Mouse (Mus musculus): ENCODE results near the gene Ncor2.
A peak's percentile ranks its signal among the peaks of the same experiment; 100 is the strongest.

The Ncor2 gene

DNA sequence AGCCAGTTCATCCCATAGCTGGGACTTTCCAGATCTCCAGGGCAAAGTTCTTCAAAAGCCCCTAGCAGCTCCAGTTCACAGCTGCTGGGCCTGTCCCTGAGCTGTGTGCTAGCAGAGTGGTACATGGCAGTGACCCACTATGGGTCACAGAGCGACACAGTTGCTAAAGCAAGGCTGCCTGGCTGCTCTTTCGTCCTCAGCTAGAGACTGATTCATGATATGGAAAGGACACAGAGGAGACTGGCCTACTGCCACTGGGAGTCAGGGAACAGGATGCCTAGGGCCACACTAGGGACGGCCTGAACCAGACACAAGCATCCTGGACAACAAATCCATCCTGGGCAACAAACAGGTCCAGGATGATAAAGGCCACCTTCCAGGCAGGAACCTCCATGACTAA lies 53.8 kb downstream of the Ncor2 start:
- peak; percentile 97 for DNase-seq

- DNase-seq, result no peak
Measured at GRCm38 (mm10) chr5:125124002-125124401, 55.0 kb downstream of the Ncor2 start.

- peak; percentile 97 for DNase-seq
Measured at GRCm38 (mm10) chr5:125123206-125123605, 55.8 kb downstream of the Ncor2 start.

- DNase-seq, result no peak
Measured at GRCm38 (mm10) chr5:125122546-125122945, 56.5 kb downstream of the Ncor2 start.

GRCm38 (mm10) chr5:125122049-125122448 lies 57.0 kb downstream of the Ncor2 start:
- no peak for DNase-seq

- no peak for DNase-seq
Measured at GRCm38 (mm10) chr5:125120517-125121303, 58.3 kb downstream of the Ncor2 start.

DNA sequence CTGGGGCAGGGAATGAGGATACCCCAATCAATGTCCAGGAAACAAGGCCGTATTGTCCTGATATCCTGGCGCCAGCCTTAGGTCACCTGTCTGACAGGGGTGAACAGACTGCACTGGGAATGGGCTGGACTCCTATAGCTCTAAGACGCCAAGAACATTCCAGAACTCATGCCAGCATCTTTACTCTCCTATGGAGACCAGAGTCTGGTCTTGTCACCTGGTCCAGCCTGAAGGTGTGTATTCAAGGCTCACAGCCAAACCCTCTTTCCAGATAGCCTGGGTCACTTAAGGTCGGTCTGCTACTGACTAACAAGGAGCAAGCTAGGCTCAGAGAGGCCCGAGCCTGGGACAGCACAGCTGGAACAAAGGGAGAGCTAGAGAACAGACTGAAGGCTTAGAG lies 61.8 kb downstream of the Ncor2 start:
- no peak for DNase-seq

DNA sequence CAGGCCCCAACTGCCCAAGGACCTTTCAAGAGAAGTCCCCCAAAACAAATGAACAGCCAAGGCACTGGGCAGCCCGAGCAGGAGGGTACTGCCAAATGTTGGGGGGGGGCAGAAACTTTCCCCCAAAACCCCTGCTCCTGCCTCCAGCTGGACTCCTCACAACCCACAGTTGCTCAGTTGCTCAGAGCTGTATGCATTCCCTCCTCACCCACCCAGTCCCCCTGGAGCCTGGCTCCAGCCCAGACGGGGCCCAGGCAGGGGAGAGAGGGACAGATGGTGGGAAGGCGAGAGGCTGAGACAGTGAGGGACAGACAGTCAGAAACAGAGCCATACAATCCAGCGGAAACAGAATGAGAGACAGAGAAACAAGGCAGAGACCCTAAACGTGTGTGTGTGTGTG lies 66.0 kb downstream of the Ncor2 start:
- DNase-seq, result no peak

- no peak for DNase-seq
Measured at GRCm38 (mm10) chr5:125112588-125112987, 66.4 kb downstream of the Ncor2 start.

DNA sequence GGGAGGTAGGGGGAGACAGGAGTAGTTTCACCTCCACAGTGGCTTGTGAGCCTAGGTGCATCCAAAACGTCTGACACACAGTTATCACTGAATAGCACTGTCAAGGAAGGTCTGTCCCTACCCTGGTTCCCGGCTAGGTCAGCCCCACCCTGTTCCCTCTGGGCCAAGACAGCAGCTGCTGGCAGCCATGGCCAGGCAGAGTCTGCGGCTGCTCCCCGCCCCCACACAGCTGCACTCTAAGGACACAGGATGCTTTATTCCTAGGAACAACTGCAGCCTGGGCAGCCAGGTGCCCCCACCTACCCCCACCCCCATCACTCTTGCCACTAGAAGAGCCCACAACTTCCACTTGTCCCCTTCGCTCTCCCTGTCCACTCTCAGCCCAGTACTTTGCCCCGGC lies 67.9 kb downstream of the Ncor2 start:
- DNase-seq, result peak; percentile 98

GRCm38 (mm10) chr5:125110722-125111121 lies 68.3 kb downstream of the Ncor2 start:
- no peak for DNase-seq

DNA sequence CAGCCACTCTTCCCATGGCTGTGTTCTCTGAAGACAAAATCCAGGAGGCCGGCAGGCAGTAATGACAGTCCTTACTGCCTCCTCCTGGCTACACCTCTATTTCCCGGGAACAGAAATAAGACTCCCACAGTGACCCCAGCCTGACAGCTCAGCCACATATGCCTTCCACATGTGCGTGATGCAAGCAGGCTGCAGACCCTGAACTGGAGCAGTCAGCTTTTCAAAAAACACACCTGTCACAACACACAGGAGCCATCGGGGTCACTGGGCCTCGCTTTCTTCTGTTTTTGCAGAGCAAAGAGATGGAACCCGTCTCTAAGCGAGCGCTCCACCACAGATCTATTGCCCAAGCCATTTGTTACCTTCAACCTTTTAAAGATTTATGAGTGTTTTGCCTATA lies 68.8 kb downstream of the Ncor2 start:
- DNase-seq, result no peak

DNA sequence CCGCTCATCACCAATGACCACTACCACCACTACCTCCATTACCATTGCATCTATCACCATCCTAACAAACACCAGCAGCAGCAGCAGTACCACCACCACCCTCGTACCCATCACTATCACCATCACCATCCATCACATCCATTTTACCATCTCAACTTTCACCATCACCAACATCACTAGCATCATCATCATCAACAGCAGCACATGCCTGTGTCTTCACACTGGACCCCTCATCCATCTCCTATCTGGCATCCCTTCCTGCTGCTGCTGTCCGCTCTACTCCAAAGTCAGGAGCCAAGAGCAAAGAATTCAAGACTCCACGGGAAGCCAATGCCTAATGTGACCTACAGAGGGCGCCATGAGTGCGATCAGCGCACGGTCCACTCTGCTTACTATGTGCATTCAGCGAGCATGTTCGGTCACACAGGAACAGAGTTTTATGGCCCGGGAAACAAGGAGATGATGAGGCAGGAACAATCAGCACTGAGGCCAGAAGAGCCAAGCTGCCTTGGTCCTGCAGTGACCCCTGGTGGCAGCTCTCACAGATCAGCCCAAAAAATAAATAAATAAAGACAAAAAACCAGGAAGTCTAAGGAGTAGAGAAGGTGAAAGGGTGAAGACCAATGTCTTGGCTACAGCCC lies 71.9 kb downstream of the Ncor2 start:
- DNase-seq, result peak; percentile 95

- DNase-seq, result peak; percentile 98
Measured at GRCm38 (mm10) chr5:125106191-125106590, 72.8 kb downstream of the Ncor2 start.

DNA sequence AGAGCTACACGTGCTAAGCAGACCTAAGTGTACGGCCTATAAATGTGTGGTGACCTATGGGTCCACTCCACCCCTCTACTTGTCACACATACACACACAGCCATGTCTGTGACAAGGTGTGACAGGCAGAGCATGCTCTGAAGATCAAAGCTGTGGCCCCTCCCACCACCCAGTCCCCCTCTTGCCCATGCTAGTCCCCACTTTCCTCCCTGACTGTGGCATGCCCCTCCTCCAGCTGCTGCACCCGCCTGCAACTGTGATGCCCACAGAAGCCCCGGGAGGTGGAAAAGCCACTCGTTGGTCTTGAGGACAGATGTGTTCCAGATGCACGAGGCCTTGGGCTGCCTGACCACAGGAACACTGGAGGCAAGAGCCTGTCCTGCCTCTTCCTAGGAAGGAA lies 74.2 kb downstream of the Ncor2 start:
- DNase-seq, result no peak

- no peak for DNase-seq
Measured at GRCm38 (mm10) chr5:125103396-125103795, 75.6 kb downstream of the Ncor2 start.

DNA sequence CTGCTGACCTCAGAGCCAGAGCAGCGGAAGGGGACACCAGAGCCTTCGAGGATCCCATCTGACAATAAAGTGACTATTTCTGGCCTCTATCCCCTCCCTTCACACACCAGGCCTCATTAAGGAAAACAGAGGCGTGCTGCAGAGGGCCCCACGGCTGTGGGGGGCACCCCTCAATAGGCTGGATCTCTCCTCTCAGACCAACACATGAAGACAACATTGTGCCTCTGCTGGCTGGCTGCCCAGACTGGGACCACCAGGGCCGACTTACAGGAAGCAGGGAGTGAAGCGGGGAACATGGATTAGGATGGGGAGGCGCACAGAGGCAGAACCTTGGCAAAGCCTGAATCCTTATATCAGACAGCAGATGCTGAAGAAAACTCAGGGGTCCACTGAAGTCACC lies 76.1 kb downstream of the Ncor2 start:
- DNase-seq, result no peak

GRCm38 (mm10) chr5:125102352-125102751 lies 76.7 kb downstream of the Ncor2 start:
- DNase-seq, result no peak

GRCm38 (mm10) chr5:125099785-125100350 lies 79.2 kb downstream of the Ncor2 start:
- peak; percentile 90 for DNase-seq

- no peak for DNase-seq
Measured at GRCm38 (mm10) chr5:125098692-125099091, 80.3 kb downstream of the Ncor2 start.

GRCm38 (mm10) chr5:125096368-125096767 lies 82.7 kb downstream of the Ncor2 start:
- DNase-seq, result no peak

- DNase-seq, result peak; percentile 96
Measured at GRCm38 (mm10) chr5:125095525-125096175, 83.4 kb downstream of the Ncor2 start.

DNA sequence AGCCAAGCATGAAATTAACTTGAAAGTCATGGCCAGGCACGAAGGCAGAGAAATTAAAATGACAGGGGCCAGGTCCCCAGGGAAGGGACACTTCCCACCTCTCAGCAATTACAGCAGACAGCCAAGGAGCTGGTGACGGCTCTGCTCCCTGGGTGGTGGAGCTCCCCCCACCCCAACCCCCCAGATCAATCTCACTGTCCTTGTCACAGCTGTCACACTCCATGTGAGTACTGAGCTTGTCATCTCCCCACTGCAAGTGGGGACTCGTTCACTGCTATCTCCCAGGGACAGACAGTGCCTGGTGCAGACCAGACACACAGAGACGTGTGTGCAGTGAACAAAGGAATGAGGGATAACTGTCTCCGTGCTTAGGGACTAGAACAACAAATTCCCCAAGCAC lies 85.2 kb downstream of the Ncor2 start:
- no peak for DNase-seq

- DNase-seq, result no peak
Measured at GRCm38 (mm10) chr5:125088076-125088475, 90.9 kb downstream of the Ncor2 start.
